Mouse (Mus musculus) CH12.LX (cell line): ENCODE measurements at regions not wholly inside any gene's neighbourhood (a gene's known extent, or its start where the extent isn't known, plus 50 kb on each side); places are given as distances from the start of the nearest gene placed in this dataset.

ENCODE experiments used
- DNase-seq: peaks from one replicate; pipeline ENCODE4 v3.0.0-alpha.2; 2013; ENCODE audit errors: extremely low read depth
- H3K27ac ChIP-seq: 2 replicates; pipeline ENCODE4 v1.5.1; 2012; ENCODE audit warnings: low read depth, mild to moderate bottlenecking, control low read depth, moderate library complexity; ENCODE audit not compliant: insufficient read depth
- H3K27me3 ChIP-seq: replicated peaks from 2 replicates; pipeline ENCODE3; 2012; ENCODE audit warnings: inconsistent platforms
- H3K36me3 ChIP-seq, 2 experiments: replicated peaks in 1 of 2; 2 replicates each; pipeline versions ENCODE3 to v1.6.1; 2012; ENCODE audit warnings: inconsistent platforms in 1 of 2, low read length in 1 of 2, mild to moderate bottlenecking in 1 of 2, mixed read lengths in 1 of 2, moderate library complexity in 1 of 2; ENCODE audit not compliant: control insufficient read depth in 1 of 2, insufficient read depth in 1 of 2
- H3K4me1 ChIP-seq, 2 experiments: 2 replicates each; pipeline ENCODE4 v1.6.1; 2012; ENCODE audit warnings: inconsistent platforms in 1 of 2, moderate library complexity in 1 of 2; ENCODE audit not compliant: insufficient read depth in 2 of 2, control insufficient read depth in 1 of 2
- H3K4me2 ChIP-seq: 2 replicates; pipeline ENCODE4 v1.6.1; 2012; ENCODE audit warnings: low read depth, mild to moderate bottlenecking, control low read depth; ENCODE audit not compliant: poor library complexity, insufficient read depth, severe bottlenecking
- H3K4me3 ChIP-seq, 3 experiments: fragments of 150-350 bp in 1 of 3; sonication (generic) in 1 of 3; replicated peaks in 1 of 3; 2 replicates each; pipeline versions ENCODE3 to v1.5.1; 2011 to 2012; ENCODE audit warnings: low read depth in 2 of 3, low read length in 2 of 3, mild to moderate bottlenecking in 2 of 3, moderate library complexity in 2 of 3, control low read depth in 1 of 3, improper control_type of control experiment in 1 of 3, inconsistent platforms in 1 of 3, mixed read lengths in 1 of 3; ENCODE audit not compliant: poor library complexity in 1 of 3
- H3K79me2 ChIP-seq: replicated peaks from 2 replicates; pipeline ENCODE4 v1.6.1; 2012; ENCODE audit warnings: mild to moderate bottlenecking, moderate library complexity; ENCODE audit not compliant: control insufficient read depth, poor library complexity, insufficient read depth, severe bottlenecking; ENCODE audit errors: extremely low read depth
- H3K9ac ChIP-seq: 2 replicates; pipeline ENCODE4 v1.6.1; 2012; ENCODE audit warnings: low read depth, mild to moderate bottlenecking, control low read depth, moderate library complexity; ENCODE audit not compliant: insufficient read depth
- H3K9me3 ChIP-seq: replicated peaks from 2 replicates; pipeline ENCODE3; 2012; ENCODE audit warnings: low read length, inconsistent platforms, mixed read lengths
- BHLHE40 ChIP-seq: IDR thresholded peaks from 2 replicates; pipeline ENCODE4 v1.6.1; 2011; ENCODE audit warnings: mild to moderate bottlenecking, low read depth, low read length, improper control_type of control experiment
- CHD1 ChIP-seq: IDR thresholded peaks from 2 replicates; pipeline ENCODE4 v1.6.1; 2012; ENCODE audit warnings: low read depth, low read length, improper control_type of control experiment, inconsistent platforms
- CHD2 ChIP-seq: IDR thresholded peaks from 2 replicates; pipeline ENCODE4 v1.6.1; 2011; ENCODE audit warnings: low read length, improper control_type of control experiment
- E2F4 ChIP-seq: IDR thresholded peaks from 2 replicates; pipeline ENCODE4 v1.6.1; 2011; ENCODE audit warnings: low read depth, low read length, improper control_type of control experiment; ENCODE audit not compliant: insufficient replicate concordance
- ELF1 ChIP-seq: IDR thresholded peaks from 2 replicates; pipeline ENCODE4 v1.6.1; 2014; ENCODE audit warnings: low read depth, mild to moderate bottlenecking, inconsistent platforms, low read length, improper control_type of control experiment
- GABPA ChIP-seq: IDR thresholded peaks from 2 replicates; pipeline ENCODE4 v1.6.1; 2012; ENCODE audit warnings: low read depth, low read length, improper control_type of control experiment, inconsistent platforms; ENCODE audit not compliant: insufficient replicate concordance
- IRF4 ChIP-seq: IDR thresholded peaks from 2 replicates; pipeline ENCODE4 v1.6.1; 2014; ENCODE audit warnings: low read depth, mild to moderate bottlenecking, inconsistent platforms, low read length, improper control_type of control experiment
- JUND ChIP-seq: conservative IDR thresholded peaks from 2 replicates; pipeline ENCODE4 v1.6.1; 2011; ENCODE audit warnings: low read depth, low read length, improper control_type of control experiment
- MAFK ChIP-seq: IDR thresholded peaks from 2 replicates; pipeline ENCODE4 v1.6.1; 2011; ENCODE audit warnings: low read length, improper control_type of control experiment; ENCODE audit not compliant: insufficient replicate concordance
- MAZ ChIP-seq: IDR thresholded peaks from 2 replicates; pipeline ENCODE4 v1.6.1; 2012; ENCODE audit warnings: low read depth, mild to moderate bottlenecking, inconsistent platforms, low read length, improper control_type of control experiment, moderate library complexity
- MEF2A ChIP-seq: IDR thresholded peaks from 2 replicates; pipeline ENCODE4 v1.6.1; 2014; ENCODE audit warnings: low read depth, mild to moderate bottlenecking, inconsistent platforms, low read length, improper control_type of control experiment, borderline replicate concordance
- MXI1 ChIP-seq: IDR thresholded peaks from 2 replicates; pipeline ENCODE4 v1.6.1; 2011; ENCODE audit warnings: mild to moderate bottlenecking, low read depth, low read length, improper control_type of control experiment
- NRF1 ChIP-seq: IDR thresholded peaks from 2 replicates; pipeline ENCODE4 v1.6.1; 2014; ENCODE audit warnings: low read depth, mild to moderate bottlenecking, inconsistent platforms, low read length, improper control_type of control experiment, moderate library complexity
- PAX5 ChIP-seq: IDR thresholded peaks from 2 replicates; pipeline ENCODE4 v1.6.1; 2012; ENCODE audit warnings: low read length, inconsistent platforms, mixed read lengths
- POLR2A ChIP-seq: IDR thresholded peaks from 2 replicates; pipeline ENCODE4 v1.6.1; 2011; ENCODE audit warnings: low read depth, mild to moderate bottlenecking, improper control_type of control experiment, low read length
- RCOR1 ChIP-seq: conservative IDR thresholded peaks from 2 replicates; pipeline ENCODE4 v1.6.1; 2012; ENCODE audit warnings: low read depth, mild to moderate bottlenecking, inconsistent platforms, low read length, improper control_type of control experiment
- SIN3A ChIP-seq: IDR thresholded peaks from 2 replicates; pipeline ENCODE4 v1.6.1; 2012; ENCODE audit warnings: low read length, improper control_type of control experiment, inconsistent platforms
- SMC3 ChIP-seq: IDR thresholded peaks from 2 replicates; pipeline ENCODE4 v1.6.1; 2011; ENCODE audit warnings: low read depth, low read length, improper control_type of control experiment
- USF1 ChIP-seq: IDR thresholded peaks from 2 replicates; pipeline ENCODE4 v1.6.1; 2014; ENCODE audit warnings: low read depth, mild to moderate bottlenecking, inconsistent platforms, low read length, improper control_type of control experiment
- dilution Hi-C: fragments of 300-500 bp; cut with MboI; formaldehyde crosslinking; loops from 2 replicates; pipeline ENCODE4 v1.14.3; 2020; ENCODE audit warnings: low sequenced_read_pairs; ENCODE audit not compliant: extremely low pct_unique_long_range_greater_than_20kb, extremely low pct_ligation_motif_present
- in situ Hi-C: fragments of 300-500 bp; cut with MboI; formaldehyde crosslinking; loops from 3 replicates; pipeline ENCODE4 v1.14.3; 2019; ENCODE audit warnings: low sequenced_read_pairs, low pct_ligation_motif_present, low pct_unique_long_range_greater_than_20kb, mixed read lengths

DNA sequence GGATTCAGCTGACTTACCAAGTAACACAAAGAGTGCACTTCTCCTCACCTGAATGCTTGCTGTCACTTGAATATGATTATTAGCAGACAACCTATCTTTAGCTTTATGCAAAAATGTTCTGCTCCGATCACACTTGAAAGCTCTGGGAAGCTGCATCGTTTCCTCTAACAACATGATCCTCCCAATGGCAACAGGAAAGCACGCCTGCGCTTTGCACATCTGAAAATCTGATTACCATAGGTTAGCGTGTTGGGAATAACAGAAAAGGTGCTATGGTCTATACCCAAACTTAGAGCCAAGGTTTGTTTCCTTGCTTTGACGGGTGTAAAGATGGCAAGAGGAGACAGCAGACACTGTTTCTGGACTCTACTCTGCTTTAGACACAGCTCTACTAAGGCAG is 417.0 kb upstream of the Jarid2 start:
- in situ Hi-C loops, result no loop called here
- Histone ChIP-seq H3K79me2 (no peaks in the 10 kb centered on the region), H3K27me3 (no peaks in the 10 kb centered on the region), H3K4me1 (peaks cover 0 to 4% of the 10 kb centered on the region in 2 experiments; a peak in 1 of 4 replicates), H3K4me3 (no peak overlapping the region), H3K27ac (no peak overlapping the region), H3K9ac (no peak overlapping the region), H3K9me3 (peaks cover 4% of the 10 kb centered on the region), H3K36me3 (no peaks in the 10 kb centered on the region), H3K4me2 (no peak overlapping the region)
- dilution Hi-C loops, result no loop called here
- TF ChIP-seq IRF4 (no peak), NRF1 (no peak), POLR2A (no peak), SIN3A (no peak), SMC3 (no peak), GABPA (no peak), BHLHE40 (no peak), MAFK (no peak), MAZ (no peak), ELF1 (no peak), JUND (no peak), CHD2 (no peak), E2F4 (no peak), PAX5 (no peak), RCOR1 (no peak), CHD1 (no peak), MEF2A (no peak), MXI1 (no peak)
- DNase-seq, result no peak

DNA sequence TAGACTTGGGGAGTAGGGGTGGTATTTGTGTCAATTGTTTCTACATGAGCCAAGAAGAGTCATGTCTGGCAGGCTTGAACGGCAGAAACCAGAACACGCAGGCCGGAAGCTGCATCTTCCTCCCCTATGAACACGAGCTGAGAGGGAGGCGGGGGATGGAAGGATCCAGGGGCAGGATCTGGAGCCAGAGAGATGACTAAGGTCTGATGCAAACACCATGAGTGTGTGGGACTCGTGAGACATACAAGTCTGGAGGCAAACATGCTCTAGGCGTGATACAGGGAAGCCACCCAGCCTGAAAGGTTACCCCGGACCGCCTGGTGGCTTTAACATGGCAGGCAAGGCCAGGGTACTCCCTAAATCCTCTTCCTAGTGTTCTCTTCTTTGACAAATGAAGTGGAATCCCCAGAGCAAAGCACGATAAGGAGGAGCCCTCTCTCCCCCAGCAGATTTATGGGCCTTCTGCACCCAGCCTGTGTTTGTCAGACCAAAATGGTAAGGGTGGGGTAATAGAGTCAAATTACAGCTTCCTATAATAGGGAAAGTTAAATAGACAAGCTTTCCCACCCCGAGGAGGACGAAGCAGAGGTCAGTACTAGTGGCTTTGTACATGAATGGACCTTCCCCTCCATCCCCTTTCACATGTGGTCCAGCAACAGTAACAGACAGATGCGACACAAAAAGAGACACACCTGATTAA is 412.4 kb upstream of the Jarid2 start:
- Histone ChIP-seq H3K4me3 (no peak overlapping the region), H3K4me2 (no peak overlapping the region), H3K9me3 (peaks cover 4% of the 10 kb centered on the region), H3K79me2 (no peaks in the 10 kb centered on the region), H3K36me3 (no peaks in the 10 kb centered on the region), H3K27ac (no peak overlapping the region), H3K9ac (no peak overlapping the region), H3K27me3 (no peaks in the 10 kb centered on the region), H3K4me1 (peaks cover 11 to 43% of the 10 kb centered on the region in 2 experiments)
- in situ Hi-C loops (no loop called here), dilution Hi-C loops (no loop called here)
- no peak for TF ChIP-seq SIN3A
- no peak for TF ChIP-seq E2F4
- no peak for TF ChIP-seq POLR2A
- TF ChIP-seq USF1, result no peak
- no peak for TF ChIP-seq ELF1
- no peak for TF ChIP-seq CHD2
- DNase-seq, result no peak
